Mouse (Mus musculus): ENCODE data around the gene Ifng. TPM values are rescaled to one million over a fixed set of nuclear protein-coding genes. Genes with fewer than 3 reads are reported as not detected.

Gene Ifng
- polyA plus RNA-seq (2014; fragmentation: Illumina TruSeq; extraction: RNeasy Lipid Tissue Mini Kit (QIAGEN cat#74804); ENCODE audit: low read depth, low replicate concordance): not detected

DNA sequence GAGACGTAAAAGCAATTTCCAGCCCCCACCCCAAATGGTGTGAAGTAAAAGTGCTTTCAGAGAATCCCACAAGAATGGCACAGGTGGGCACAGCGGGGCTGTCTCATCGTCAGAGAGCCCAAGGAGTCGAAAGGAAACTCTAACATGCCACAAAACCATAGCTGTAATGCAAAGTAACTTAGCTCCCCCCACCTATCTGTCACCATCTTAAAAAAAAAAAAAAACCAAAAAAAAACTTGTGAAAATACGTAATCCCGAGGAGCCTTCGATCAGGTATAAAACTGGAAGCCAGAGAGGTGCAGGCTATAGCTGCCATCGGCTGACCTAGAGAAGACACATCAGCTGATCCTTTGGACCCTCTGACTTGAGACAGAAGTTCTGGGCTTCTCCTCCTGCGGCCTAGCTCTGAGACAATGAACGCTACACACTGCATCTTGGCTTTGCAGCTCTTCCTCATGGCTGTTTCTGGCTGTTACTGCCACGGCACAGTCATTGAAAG is at the start of gene Ifng:
Gene Ifng, plus strand, starts transcription at position 305 of the 499 bp plus-strand sequence.

Other genes with a start within 250 kb of the Ifng start
- gene Il22, start 236.1 kb upstream of the Ifng start, polyA plus RNA-seq (2014; fragmentation: Illumina TruSeq; extraction: RNeasy Lipid Tissue Mini Kit (QIAGEN cat#74804); ENCODE audit: low read depth, low replicate concordance): not detected
- not detected for gene Gm32717, start 200.3 kb upstream of the Ifng start, polyA plus RNA-seq (2014; fragmentation: Illumina TruSeq; extraction: RNeasy Lipid Tissue Mini Kit (QIAGEN cat#74804); ENCODE audit: low read depth, low replicate concordance)
- not detected for gene Gm32802, start 182.4 kb upstream of the Ifng start, polyA plus RNA-seq (2014; fragmentation: Illumina TruSeq; extraction: RNeasy Lipid Tissue Mini Kit (QIAGEN cat#74804); ENCODE audit: low read depth, low replicate concordance)
- not detected for gene Iltifb, start 146.0 kb upstream of the Ifng start, polyA plus RNA-seq (2014; fragmentation: Illumina TruSeq; extraction: RNeasy Lipid Tissue Mini Kit (QIAGEN cat#74804); ENCODE audit: low read depth, low replicate concordance)
- gene Gm9040, start 114.1 kb upstream of the Ifng start, polyA plus RNA-seq (2014; fragmentation: Illumina TruSeq; extraction: RNeasy Lipid Tissue Mini Kit (QIAGEN cat#74804); ENCODE audit: low read depth, low replicate concordance): not detected
- not detected for gene Gm9044, start 108.6 kb upstream of the Ifng start, polyA plus RNA-seq (2014; fragmentation: Illumina TruSeq; extraction: RNeasy Lipid Tissue Mini Kit (QIAGEN cat#74804); ENCODE audit: low read depth, low replicate concordance)
- not detected for gene Gm9045, start 103.2 kb upstream of the Ifng start, polyA plus RNA-seq (2014; fragmentation: Illumina TruSeq; extraction: RNeasy Lipid Tissue Mini Kit (QIAGEN cat#74804); ENCODE audit: low read depth, low replicate concordance)
- not detected for gene Gm9046, start 97.8 kb upstream of the Ifng start, polyA plus RNA-seq (2014; fragmentation: Illumina TruSeq; extraction: RNeasy Lipid Tissue Mini Kit (QIAGEN cat#74804); ENCODE audit: low read depth, low replicate concordance)
- not detected for gene Gm9048, start 92.4 kb upstream of the Ifng start, polyA plus RNA-seq (2014; fragmentation: Illumina TruSeq; extraction: RNeasy Lipid Tissue Mini Kit (QIAGEN cat#74804); ENCODE audit: low read depth, low replicate concordance)
- not detected for gene Gm9049, start 86.9 kb upstream of the Ifng start, polyA plus RNA-seq (2014; fragmentation: Illumina TruSeq; extraction: RNeasy Lipid Tissue Mini Kit (QIAGEN cat#74804); ENCODE audit: low read depth, low replicate concordance)